Mouse (Mus musculus) testis, postnatal 10 days (tissue): Measurements from ENCODE around the gene Tssk6.
A peak's percentile ranks its signal among the peaks of the same experiment; 100 is the strongest.

ENCODE experiments used
- DNase-seq: peaks from one replicate; pipeline ENCODE4 v3.0.0; 2021; ENCODE audit warnings: low spot score

Gene Tssk6

GRCm38 (mm10) chr8:69884141-69884540 lies 17.8 kb upstream of the Tssk6 start:
- peak; percentile 42 for DNase-seq

GRCm38 (mm10) chr8:69887289-69888243 lies 14.4 kb upstream of the Tssk6 start, which contains the start of gene Cilp2:
Gene Cilp2, minus strand, starts transcription at chr8:69887687.
- no peak for DNase-seq

GRCm38 (mm10) chr8:69888244-69888866 lies 13.6 kb upstream of the Tssk6 start:
- no peak for DNase-seq

- no peak for DNase-seq
Observed at GRCm38 (mm10) chr8:69888902-69889301, 13.1 kb upstream of the Tssk6 start.

- peak; percentile 69 for DNase-seq
Observed at GRCm38 (mm10) chr8:69890813-69891241, 11.2 kb upstream of the Tssk6 start.

GRCm38 (mm10) chr8:69893863-69894262 lies 8.1 kb upstream of the Tssk6 start:
- DNase-seq = peak; percentile 83

GRCm38 (mm10) chr8:69894836-69895332 lies 7.1 kb upstream of the Tssk6 start:
- DNase-seq = no peak

- no peak for DNase-seq
Observed at GRCm38 (mm10) chr8:69895772-69896451, 6.1 kb upstream of the Tssk6 start.

GRCm38 (mm10) chr8:69897857-69898256 lies 4.1 kb upstream of the Tssk6 start:
- DNase-seq = no peak

GRCm38 (mm10) chr8:69899876-69900275 lies 2.1 kb upstream of the Tssk6 start:
- DNase-seq = no peak

- no peak for DNase-seq
Observed at GRCm38 (mm10) chr8:69900895-69901451, 1.0 kb upstream of the Tssk6 start.

- peak; percentile 97 for DNase-seq
Observed at GRCm38 (mm10) chr8:69901484-69902162, 361 bp upstream of the Tssk6 start.

- DNase-seq = peak; percentile 98
Observed at GRCm38 (mm10) chr8:69903063-69903542, 1.1 kb downstream of the Tssk6 start.

- no peak for DNase-seq
Observed at GRCm38 (mm10) chr8:69904096-69904495, 2.1 kb downstream of the Tssk6 start.

- DNase-seq = no peak
Observed at GRCm38 (mm10) chr8:69906260-69906659, 4.3 kb downstream of the Tssk6 start.

GRCm38 (mm10) chr8:69907106-69907505 lies 5.1 kb downstream of the Tssk6 start:
- no peak for DNase-seq

GRCm38 (mm10) chr8:69911917-69912316 lies 9.9 kb downstream of the Tssk6 start:
- no peak for DNase-seq

GRCm38 (mm10) chr8:69912478-69913074 lies 10.6 kb downstream of the Tssk6 start:
- DNase-seq = no peak

GRCm38 (mm10) chr8:69914526-69914925 lies 12.5 kb downstream of the Tssk6 start:
- no peak for DNase-seq

- DNase-seq = no peak
Observed at GRCm38 (mm10) chr8:69915748-69916147, 13.8 kb downstream of the Tssk6 start.

GRCm38 (mm10) chr8:69918506-69918905 lies 16.5 kb downstream of the Tssk6 start:
- DNase-seq = no peak
